In genomic region chr8:46209057-46209456, GRCm38 (mm10) we compare ENCODE assay signal across 8 mouse cellular contexts. TPM values are rescaled to one million over a fixed set of nuclear protein-coding genes. Genes with fewer than 3 reads are reported as not detected.
A peak's percentile ranks its signal among the peaks of the same experiment; 100 is the strongest.
DNase-seq lines count a peak whose midpoint lies in the region; ATAC-seq and TF ChIP-seq lines count a peak whose summit lies in the region.

No protein-coding gene starts in this region.

- no peak for DNase-seq in heart, embryonic 10.5 days (ENCODE audit: low spot score)
- no peak for DNase-seq in heart, adult 9 months (ENCODE audit: low spot score in 2 of 2)
- no peak for DNase-seq in forebrain, embryonic 11.5 days (ENCODE audit: low spot score)
- no peak for DNase-seq in layer of hippocampus, postnatal 14 days (ENCODE audit: low spot score in 2 of 2)
- DNase-seq in gastrocnemius, postnatal 14 days = no peak

- no peak for TF ChIP-seq CTCF in ES-Bruce4 (IDR thresholded peaks at IDR 0.05; ENCODE audit: low read depth, low read length)

- no peak overlapping the region for H3K9ac ChIP-seq in ES-Bruce4 (ENCODE audit: low read depth, poor library complexity, severe bottlenecking)
- H3K9ac ChIP-seq in forebrain, embryonic 11.5 days (ENCODE audit: low read length) = no peak overlapping the region; the same call in 1 of the 2 replicates
- H3K9ac ChIP-seq in kidney, embryonic 16.5 days (replicated peaks; ENCODE audit: low read length) = 0 out of 2 replicates have a peak overlapping the region, but pooled peaks have one; percentile 11
- peak overlapping the region; percentile 72 for H3K9ac ChIP-seq in neural tube, embryonic 15.5 days (replicated peaks)

- H3K27me3 ChIP-seq in heart, embryonic 10.5 days (ENCODE audit: insufficient read depth, poor library complexity, severe bottlenecking) = no peaks in the 10 kb centered on the region
- H3K27me3 ChIP-seq in ES-Bruce4 (ENCODE audit: control insufficient read depth, insufficient read depth, low read length, poor library complexity, severe bottlenecking) = no peaks in the 10 kb centered on the region
- H3K27me3 ChIP-seq in forebrain, embryonic 11.5 days (ENCODE audit: control insufficient read depth, insufficient read depth, low read length) = no peaks in the 10 kb centered on the region
- no peaks in the 10 kb centered on the region for H3K27me3 ChIP-seq in kidney, embryonic 16.5 days (ENCODE audit: insufficient read depth, low read length)
- H3K27me3 ChIP-seq in neural tube, embryonic 15.5 days (replicated peaks) = no peaks in the 10 kb centered on the region

- H3K9me3 ChIP-seq in heart, embryonic 10.5 days = no peaks in the 10 kb centered on the region
- no peaks in the 10 kb centered on the region for H3K9me3 ChIP-seq in ES-Bruce4 (replicated peaks; ENCODE audit: control insufficient read depth, insufficient read depth, low read length, poor library complexity, severe bottlenecking)
- H3K9me3 ChIP-seq in forebrain, embryonic 11.5 days (ENCODE audit: control insufficient read depth, low read length) = no peaks in the 10 kb centered on the region
- H3K9me3 ChIP-seq in kidney, embryonic 16.5 days (ENCODE audit: low read length) = no peaks in the 10 kb centered on the region
- H3K9me3 ChIP-seq in neural tube, embryonic 15.5 days (replicated peaks) = no peaks in the 10 kb centered on the region

- no peak for TF ChIP-seq POLR2A in ES-Bruce4 (IDR thresholded peaks at IDR 0.05; ENCODE audit: insufficient read depth, low read length)

- intact Hi-C loops in gastrocnemius, postnatal 14 days (cut with DNase I; ENCODE audit: low total_unique reads) = no loop called here

- ATAC-seq in forebrain, embryonic 11.5 days (replicated peaks; ENCODE audit: low FRiP score) = no peak
- ATAC-seq in kidney, embryonic 16.5 days (ENCODE audit: low FRiP score, low TSS enrichment) = no peak
- ATAC-seq in neural tube, embryonic 15.5 days (ENCODE audit: low FRiP score) = no peak

- WGBS in heart, embryonic 10.5 days = 65% methylated on average over 15 of the region's 15 CpGs
- 83% methylated on average over 15 of the region's 15 CpGs for WGBS in forebrain, embryonic 11.5 days
- WGBS in kidney, embryonic 16.5 days = 81% methylated on average over 15 of the region's 15 CpGs
- 80% methylated on average over 15 of the region's 15 CpGs for WGBS in neural tube, embryonic 15.5 days

- peak overlapping the region; percentile 15; the same call in 1 of the 2 replicates for H3K4me2 ChIP-seq in forebrain, embryonic 11.5 days (ENCODE audit: low read depth, low read length, severe bottlenecking)
- peak overlapping the region; percentile 70 for H3K4me2 ChIP-seq in kidney, embryonic 16.5 days (replicated peaks; ENCODE audit: low read depth, low read length)
- peak overlapping the region; percentile 78 for H3K4me2 ChIP-seq in neural tube, embryonic 15.5 days

- peak overlapping the region; percentile 98 for H3K27ac ChIP-seq in heart, embryonic 10.5 days
- H3K27ac ChIP-seq in ES-Bruce4 (ENCODE audit: insufficient read depth, low read length) = no peak overlapping the region
- no peak overlapping the region for H3K27ac ChIP-seq in forebrain, embryonic 11.5 days (ENCODE audit: low read depth, low read length)
- H3K27ac ChIP-seq in kidney, embryonic 16.5 days (ENCODE audit: low read length) = no peak overlapping the region
- H3K27ac ChIP-seq in neural tube, embryonic 15.5 days (replicated peaks) = peak overlapping the region; percentile 13; the same call in 1 of the 2 replicates

- H3K4me1 ChIP-seq in heart, embryonic 10.5 days = peaks cover 47% of the 10 kb centered on the region
- H3K4me1 ChIP-seq in ES-Bruce4 (ENCODE audit: control insufficient read depth, insufficient read depth, low read length) = peaks cover 5% of the 10 kb centered on the region
- H3K4me1 ChIP-seq in forebrain, embryonic 11.5 days (replicated peaks; ENCODE audit: control insufficient read depth, insufficient read depth, low read length) = peaks cover 6% of the 10 kb centered on the region
- H3K4me1 ChIP-seq in kidney, embryonic 16.5 days (ENCODE audit: insufficient read depth, low read length) = peaks cover 33% of the 10 kb centered on the region
- H3K4me1 ChIP-seq in neural tube, embryonic 15.5 days = peaks cover 47% of the 10 kb centered on the region

- peaks cover 55% of the 10 kb centered on the region for H3K36me3 ChIP-seq in heart, embryonic 10.5 days
- peaks cover 46% of the 10 kb centered on the region for H3K36me3 ChIP-seq in ES-Bruce4 (ENCODE audit: control insufficient read depth, insufficient read depth, low read length, poor library complexity, severe bottlenecking)
- H3K36me3 ChIP-seq in forebrain, embryonic 11.5 days (ENCODE audit: control insufficient read depth, insufficient read depth, low read length) = peaks cover 8% of the 10 kb centered on the region
- H3K36me3 ChIP-seq in kidney, embryonic 16.5 days (ENCODE audit: insufficient read depth, low read length) = peaks cover 38% of the 10 kb centered on the region
- H3K36me3 ChIP-seq in neural tube, embryonic 15.5 days = peaks cover 41% of the 10 kb centered on the region

- TF ChIP-seq EP300 in ES-Bruce4 (IDR thresholded peaks at IDR 0.05; ENCODE audit: insufficient read depth, low read depth, low read length) = no peak

- H3K4me3 ChIP-seq in heart, embryonic 10.5 days = peak overlapping the region; percentile 95
- 0 out of 2 replicates have a peak overlapping the region, but pooled peaks have one; percentile 6 for H3K4me3 ChIP-seq in ES-Bruce4 (ENCODE audit: low read depth, low read length)
- H3K4me3 ChIP-seq in forebrain, embryonic 11.5 days (ENCODE audit: low read depth, low read length) = no peak overlapping the region
- peak overlapping the region; percentile 84 for H3K4me3 ChIP-seq in kidney, embryonic 16.5 days (ENCODE audit: low read length)
- H3K4me3 ChIP-seq in neural tube, embryonic 15.5 days (replicated peaks) = peak overlapping the region; percentile 76

RNA-seq across cellular contexts. Expression of gene Slc25a4, which starts 2.0 kb away (rescaled TPM):
- 1,300 and 1,795 TPM in 2 replicates for polyA plus RNA-seq in heart, embryonic 10.5 days (2016; fragmentation: Nextera tagmentation; extraction: Ambion mirVana)
- 162 and 183 TPM in 2 replicates for polyA plus RNA-seq in ES-Bruce4 (2011; ENCODE audit: insufficient read depth, insufficient read length, low read depth, missing spikeins)
- polyA plus RNA-seq in forebrain, embryonic 11.5 days (2014; fragmentation: Nextera tagmentation; extraction: Ambion mirVana) = 417 and 429 TPM in 2 replicates
- polyA plus RNA-seq in kidney, embryonic 16.5 days (2015; fragmentation: Nextera tagmentation; extraction: Ambion mirVana) = 616 and 637 TPM in 2 replicates
- polyA plus RNA-seq in neural tube, embryonic 15.5 days (2015; fragmentation: Nextera tagmentation; extraction: Ambion mirVana) = 979 and 1,100 TPM in 2 replicates
- 100 to 1,000 TPM; 684 to 686 TPM for total RNA-seq in layer of hippocampus, postnatal 14 days (2021)
- 1,000 to 10,000 TPM; 2,687 to 3,049 TPM for total RNA-seq in gastrocnemius, postnatal 14 days (2021)

RNA-seq across cellular contexts. Expression of gene Snx25, which starts 57.1 kb away (rescaled TPM):
- polyA plus RNA-seq in heart, embryonic 10.5 days (2016; fragmentation: Nextera tagmentation; extraction: Ambion mirVana) = 2.3 and 3.7 TPM in 2 replicates
- 8.6 and 9.3 TPM in 2 replicates for polyA plus RNA-seq in ES-Bruce4 (2011; ENCODE audit: insufficient read depth, insufficient read length, low read depth, missing spikeins)
- 4.2 and 7.5 TPM in 2 replicates for polyA plus RNA-seq in forebrain, embryonic 11.5 days (2014; fragmentation: Nextera tagmentation; extraction: Ambion mirVana)
- polyA plus RNA-seq in kidney, embryonic 16.5 days (2015; fragmentation: Nextera tagmentation; extraction: Ambion mirVana) = 4.5 and 5.9 TPM in 2 replicates
- polyA plus RNA-seq in neural tube, embryonic 15.5 days (2015; fragmentation: Nextera tagmentation; extraction: Ambion mirVana) = 11.2 and 12.0 TPM in 2 replicates
- total RNA-seq in layer of hippocampus, postnatal 14 days (2021) = 10 to 100 TPM; 43.8 to 44.3 TPM
- total RNA-seq in gastrocnemius, postnatal 14 days (2021) = 1 to 10 TPM; 6.0 to 6.1 TPM

RNA-seq across cellular contexts. Expression of gene Cfap97, which starts 57.5 kb away (rescaled TPM):
- polyA plus RNA-seq in heart, embryonic 10.5 days (2016; fragmentation: Nextera tagmentation; extraction: Ambion mirVana) = 18.0 and 20.8 TPM in 2 replicates
- polyA plus RNA-seq in ES-Bruce4 (2011; ENCODE audit: insufficient read depth, insufficient read length, low read depth, missing spikeins) = 18.8 and 20.8 TPM in 2 replicates
- 15.6 and 15.9 TPM in 2 replicates for polyA plus RNA-seq in forebrain, embryonic 11.5 days (2014; fragmentation: Nextera tagmentation; extraction: Ambion mirVana)
- polyA plus RNA-seq in kidney, embryonic 16.5 days (2015; fragmentation: Nextera tagmentation; extraction: Ambion mirVana) = 19.6 and 25.2 TPM in 2 replicates
- polyA plus RNA-seq in neural tube, embryonic 15.5 days (2015; fragmentation: Nextera tagmentation; extraction: Ambion mirVana) = 25.0 and 26.5 TPM in 2 replicates
- total RNA-seq in layer of hippocampus, postnatal 14 days (2021) = 10 to 100 TPM; 20.4 to 22.3 TPM
- 10 to 100 TPM; 11.2 to 12.0 TPM for total RNA-seq in gastrocnemius, postnatal 14 days (2021)

Comparison
In these comparisons a context has a peak if more than half of its experiments do, and no peak if none do; other contexts are left out.
1. H3K27ac ChIP-seq: peak in heart, embryonic 10.5 days (single experiment) and neural tube, embryonic 15.5 days (single experiment); none in ES-Bruce4 (single experiment), forebrain, embryonic 11.5 days (single experiment) and kidney, embryonic 16.5 days (single experiment).
2. H3K9ac ChIP-seq: peak in kidney, embryonic 16.5 days (single experiment) and neural tube, embryonic 15.5 days (single experiment); none in ES-Bruce4 (single experiment) and forebrain, embryonic 11.5 days (single experiment).
3. H3K4me2 ChIP-seq: peak in every context shown above with its lines; median percentile 78 in neural tube, embryonic 15.5 days; 70 in kidney, embryonic 16.5 days; 15 in forebrain, embryonic 11.5 days.